Mouse (Mus musculus): ENCODE measurements around the gene Zfp74.

GRCm38 (mm10) chr7:29898351-29898750 is 55.5 kb downstream of the Zfp74 start:
- TF ChIP-seq CTCF (IDR thresholded peaks at IDR 0.05; ENCODE audit: low read depth) = peak; percentile 17; the same call in 1 of the 2 replicates
- no peak for TF ChIP-seq EP300 (IDR thresholded peaks at IDR 0.05; ENCODE audit: low read depth)

Data from liver, postnatal 0 days (tissue).